Mouse (Mus musculus) hindbrain, embryonic 10.5 days (tissue): ENCODE measurements around the gene Zfp575. TPM values are rescaled to one million over a fixed set of nuclear protein-coding genes. Genes with fewer than 3 reads are reported as not detected.
"Not testable (repeated sequence)": the region's sequence is repeated elsewhere in the genome, so short reads cannot be mapped to it uniquely, and the experiment has no call there.

Experiments used
- DNase-seq: peaks from one replicate; pipeline ENCODE4 v3.0.0-alpha.2; 2017; ENCODE audit warnings: low spot score
- H3K27ac ChIP-seq: fragments of 300-500 bp; sonication (generic); 2 replicates; pipeline ENCODE4 v1.5.1; 2016; ENCODE audit warnings: mild to moderate bottlenecking, moderate library complexity
- H3K27me3 ChIP-seq: fragments of 300-500 bp; sonication (generic); 2 replicates; pipeline ENCODE4 v1.6.1; 2016; ENCODE audit warnings: mild to moderate bottlenecking; ENCODE audit not compliant: poor library complexity, insufficient read depth, severe bottlenecking
- H3K36me3 ChIP-seq: fragments of 300-500 bp; sonication (generic); 2 replicates; pipeline ENCODE4 v1.6.1; 2016; ENCODE audit warnings: mild to moderate bottlenecking, moderate library complexity
- H3K4me1 ChIP-seq: fragments of 300-500 bp; sonication (generic); replicated peaks from 2 replicates; pipeline ENCODE4 v1.6.1; 2016; ENCODE audit warnings: mild to moderate bottlenecking
- H3K4me3 ChIP-seq: fragments of 300-500 bp; sonication (generic); 2 replicates; pipeline ENCODE4 v1.5.1; 2016; ENCODE audit warnings: mild to moderate bottlenecking, moderate library complexity
- H3K9me3 ChIP-seq: fragments of 300-500 bp; sonication (generic); 2 replicates; pipeline ENCODE4 v1.6.1; 2016; ENCODE audit warnings: mild to moderate bottlenecking, moderate library complexity
- WGBS: fragments of 180-500 bp; shearing (Covaris S2); methylation state at CpG from one replicate; pipeline ENCODE4 v1.1.7; 2016; 5-methylcytosine and 5-hydroxymethylcytosine counted together
- polyA plus RNA-seq: library from polyadenylated mRNA; unstranded; fragments of >200 nt; fragmentation: Nextera tagmentation; extraction: Ambion mirVana; gene quantifications from 2 replicates; pipeline ENCODE4 v1.2.1, GENCODE M21; 2016

The Zfp575 gene
- polyA plus RNA-seq: 2.0 and 3.2 TPM in 2 replicates

GRCm38 (mm10) chr7:24587330-24588105, at the start of gene Zfp575, which contains the start of gene Ethe1:
Gene Zfp575 (minus strand): TSS chr7:24587641.
Gene Ethe1 (plus strand): TSS chr7:24587543.
- Histone ChIP-seq H3K27ac (peak within 1 kb of the TSS; percentile 82), H3K4me3 (peak within 1 kb of the TSS; percentile 56), H3K27me3 (peaks cover 44% of the 10 kb centered on the region), H3K36me3 (no peaks in the 10 kb centered on the region), H3K4me1 (peaks cover 18% of the 10 kb centered on the region), H3K9me3 (peaks cover 14% of the 10 kb centered on the region; the same call in 1 of the 2 replicates)
- 6% methylated on average over 30 of the region's 30 CpGs for WGBS
- peak; percentile 79 for DNase-seq

GRCm38 (mm10) chr7:24637046-24637445, 49.6 kb upstream of the Zfp575 start:
- Histone ChIP-seq H3K4me3 (peak overlapping the region; percentile 51), H3K9me3 (peaks cover 2% of the 10 kb centered on the region; the same call in 1 of the 2 replicates), H3K4me1 (peaks cover 26% of the 10 kb centered on the region), H3K36me3 (no peaks in the 10 kb centered on the region), H3K27ac (no peak overlapping the region), H3K27me3 (peaks cover 77% of the 10 kb centered on the region)
- 2% methylated on average over 18 of the region's 18 CpGs for WGBS
- DNase-seq: no peak

- H3K4me3 ChIP-seq: peak within 1 kb of the TSS; percentile 51
- peaks cover 26% of the 10 kb centered on the region for H3K4me1 ChIP-seq
- 17% methylated on average over 15 of the region's 15 CpGs for WGBS
- peaks cover 2% of the 10 kb centered on the region; the same call in 1 of the 2 replicates for H3K9me3 ChIP-seq
- no peak for DNase-seq
- H3K36me3 ChIP-seq: no peaks in the 10 kb centered on the region
- H3K27ac ChIP-seq: no peak within 1 kb of the TSS
- H3K27me3 ChIP-seq: peaks cover 70% of the 10 kb centered on the region
These were observed 48.8 kb upstream of the Zfp575 start, which contains the start of gene Lypd3 for GRCm38 (mm10) chr7:24636264-24636663. Gene Lypd3 (plus strand): TSS chr7:24636550.

- 70% methylated on average over 10 of the region's 10 CpGs for WGBS
- Histone ChIP-seq H3K4me3 (no peak overlapping the region), H3K9me3 (peaks cover 2% of the 10 kb centered on the region; the same call in 1 of the 2 replicates), H3K36me3 (no peaks in the 10 kb centered on the region), H3K27ac (no peak overlapping the region), H3K4me1 (peaks cover 22% of the 10 kb centered on the region), H3K27me3 (peaks cover 43% of the 10 kb centered on the region)
- no peak for DNase-seq
These were observed 42.9 kb upstream of the Zfp575 start for GRCm38 (mm10) chr7:24630116-24630880.

- 73% methylated on average over 4 of the region's 4 CpGs for WGBS
- Histone ChIP-seq H3K4me1 (peaks cover 22% of the 10 kb centered on the region), H3K27ac (no peak overlapping the region), H3K9me3 (peaks cover 2% of the 10 kb centered on the region; the same call in 1 of the 2 replicates), H3K27me3 (peaks cover 41% of the 10 kb centered on the region), H3K4me3 (no peak overlapping the region), H3K36me3 (no peaks in the 10 kb centered on the region)
- no peak for DNase-seq
These were observed 42.2 kb upstream of the Zfp575 start for GRCm38 (mm10) chr7:24629672-24630071.

- peaks cover 36% of the 10 kb centered on the region for H3K27me3 ChIP-seq
- no peaks in the 10 kb centered on the region for H3K36me3 ChIP-seq
- peak overlapping the region; percentile 75 for H3K27ac ChIP-seq
- peaks cover 26% of the 10 kb centered on the region for H3K4me1 ChIP-seq
- 8% methylated on average over 33 of the region's 33 CpGs for WGBS
- H3K4me3 ChIP-seq: peak overlapping the region; percentile 48
- DNase-seq: peak; percentile 88
- H3K9me3 ChIP-seq: peaks cover 2% of the 10 kb centered on the region; the same call in 1 of the 2 replicates
These were observed 41.5 kb upstream of the Zfp575 start for GRCm38 (mm10) chr7:24628685-24629610.

- H3K27ac ChIP-seq: no peak overlapping the region
- 83% methylated on average over 6 of the region's 6 CpGs for WGBS
- DNase-seq: no peak
- H3K9me3 ChIP-seq: peaks cover 7% of the 10 kb centered on the region; the same call in 1 of the 2 replicates
- H3K4me3 ChIP-seq: no peak overlapping the region
- no peaks in the 10 kb centered on the region for H3K36me3 ChIP-seq
- peaks cover 46% of the 10 kb centered on the region for H3K27me3 ChIP-seq
- peaks cover 17% of the 10 kb centered on the region; the same call in 1 of the 2 replicates for H3K4me1 ChIP-seq
These were observed 35.5 kb upstream of the Zfp575 start for GRCm38 (mm10) chr7:24622967-24623366.

GRCm38 (mm10) chr7:24621193-24621592, 33.8 kb upstream of the Zfp575 start:
- H3K27ac ChIP-seq: no peak overlapping the region
- no peak overlapping the region for H3K4me3 ChIP-seq
- WGBS: 85% methylated on average over 3 of the region's 3 CpGs
- DNase-seq: no peak
- H3K36me3 ChIP-seq: no peaks in the 10 kb centered on the region
- peaks cover 33% of the 10 kb centered on the region for H3K27me3 ChIP-seq
- peaks cover 7% of the 10 kb centered on the region; the same call in 1 of the 2 replicates for H3K9me3 ChIP-seq
- H3K4me1 ChIP-seq: peaks cover 12% of the 10 kb centered on the region; the same call in 1 of the 2 replicates

- no peaks in the 10 kb centered on the region for H3K36me3 ChIP-seq
- H3K27ac ChIP-seq: no peak overlapping the region
- H3K4me1 ChIP-seq: 0 out of 2 replicates have a peak, but pooled peaks cover 6% of the 10 kb centered on the region
- H3K9me3 ChIP-seq: peaks cover 7% of the 10 kb centered on the region; the same call in 1 of the 2 replicates
- peaks cover 28% of the 10 kb centered on the region for H3K27me3 ChIP-seq
- DNase-seq: no peak
- no peak overlapping the region for H3K4me3 ChIP-seq
- WGBS: 52% methylated on average over 13 of the region's 13 CpGs
These were observed 32.4 kb upstream of the Zfp575 start for GRCm38 (mm10) chr7:24619671-24620397.

- not testable (repeated sequence) for DNase-seq, H3K27ac ChIP-seq, H3K36me3 ChIP-seq, H3K4me3 ChIP-seq, H3K9me3 ChIP-seq, H3K4me1 ChIP-seq
- 87% methylated on average over 8 of the region's 8 CpGs for WGBS
- peaks cover 34% of the 10 kb centered on the region for H3K27me3 ChIP-seq
These were observed 30.9 kb upstream of the Zfp575 start for GRCm38 (mm10) chr7:24618374-24618773.

GRCm38 (mm10) chr7:24617763-24618162, 30.3 kb upstream of the Zfp575 start:
- peaks cover 7% of the 10 kb centered on the region; the same call in 1 of the 2 replicates for H3K9me3 ChIP-seq
- no peak overlapping the region for H3K4me3 ChIP-seq
- peaks cover 40% of the 10 kb centered on the region for H3K27me3 ChIP-seq
- H3K4me1 ChIP-seq: peaks cover 6% of the 10 kb centered on the region; the same call in 1 of the 2 replicates
- H3K27ac ChIP-seq: no peak overlapping the region
- WGBS: 77% methylated on average over 8 of the region's 8 CpGs
- no peak for DNase-seq
- H3K36me3 ChIP-seq: no peaks in the 10 kb centered on the region
